Mouse (Mus musculus): ENCODE data around the gene Ddah2.
A peak's percentile ranks its signal among the peaks of the same experiment; 100 is the strongest.

Gene Ddah2

DNA sequence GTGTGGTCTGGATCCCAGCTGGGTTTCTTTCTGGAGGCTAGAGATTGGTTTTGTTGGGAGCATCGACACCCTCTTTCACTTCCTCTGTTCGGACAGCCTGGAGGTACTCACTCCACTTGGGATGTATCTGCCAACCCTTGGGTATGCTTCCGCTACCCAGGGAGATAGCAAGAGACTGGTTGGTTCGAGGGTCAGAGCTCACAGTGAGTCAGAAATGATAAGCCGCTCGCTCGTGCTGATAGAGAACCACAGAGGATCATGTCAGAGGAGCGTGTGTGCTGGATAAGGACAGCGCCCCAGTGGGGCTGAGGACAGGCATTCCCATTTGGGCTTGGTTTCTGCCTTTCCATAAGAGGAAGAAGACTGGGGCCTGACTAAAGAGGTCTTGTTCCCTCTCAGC is 20.9 kb downstream of the Ddah2 start:
- DNase-seq: no peak

GRCm38 (mm10) chr17:35080248-35080647 is 21.4 kb downstream of the Ddah2 start:
- DNase-seq: no peak

DNA sequence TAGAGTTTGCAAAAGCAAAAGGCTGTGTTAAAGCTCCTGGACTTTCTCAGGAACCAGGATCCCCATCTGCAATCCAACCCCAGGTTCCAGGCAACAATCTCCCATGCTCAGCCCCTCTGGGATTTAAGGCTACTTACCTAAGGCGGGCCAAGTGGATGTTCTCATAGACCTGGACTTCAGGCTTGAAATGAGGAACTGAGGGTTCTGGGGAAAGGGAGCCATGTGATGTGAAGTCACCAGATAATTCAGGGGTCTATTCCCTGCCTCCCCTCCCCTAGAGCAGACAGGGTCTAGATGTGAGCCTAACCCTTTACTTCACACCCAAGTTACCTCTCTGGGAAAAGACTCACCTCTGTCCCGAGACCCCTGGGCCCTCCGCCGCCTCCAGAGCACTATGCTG is 21.9 kb downstream of the Ddah2 start:
- no peak for DNase-seq

- no peak for DNase-seq
Measured at GRCm38 (mm10) chr17:35082841-35083576, 24.2 kb downstream of the Ddah2 start.

DNA sequence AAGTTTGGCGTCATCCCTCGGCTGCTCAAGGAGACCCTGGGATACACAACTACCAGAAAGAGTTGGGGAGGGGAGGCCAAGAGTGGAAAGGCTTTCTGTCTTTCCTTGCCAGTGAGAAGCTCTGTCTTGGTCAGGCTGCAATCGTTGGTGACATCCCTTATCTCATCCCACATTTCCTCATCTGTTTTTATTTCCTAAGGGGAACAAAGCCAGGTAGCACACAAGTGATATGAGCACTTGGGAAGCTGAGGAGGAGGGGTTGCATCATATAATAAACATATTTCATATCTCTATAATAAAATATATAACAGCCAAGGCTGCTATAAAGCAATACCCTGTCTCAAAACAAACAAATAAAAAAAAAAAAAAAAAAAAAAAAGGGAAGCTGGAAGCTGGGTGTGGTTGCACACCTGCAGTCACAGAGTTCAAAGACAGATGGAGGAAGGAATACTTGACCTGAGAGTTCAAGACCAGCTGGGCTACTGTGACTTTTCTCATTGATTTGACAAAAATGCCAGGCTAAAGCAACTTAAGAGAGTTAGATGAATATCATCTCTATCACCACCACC is 25.2 kb downstream of the Ddah2 start:
- DNase-seq: no peak

DNA sequence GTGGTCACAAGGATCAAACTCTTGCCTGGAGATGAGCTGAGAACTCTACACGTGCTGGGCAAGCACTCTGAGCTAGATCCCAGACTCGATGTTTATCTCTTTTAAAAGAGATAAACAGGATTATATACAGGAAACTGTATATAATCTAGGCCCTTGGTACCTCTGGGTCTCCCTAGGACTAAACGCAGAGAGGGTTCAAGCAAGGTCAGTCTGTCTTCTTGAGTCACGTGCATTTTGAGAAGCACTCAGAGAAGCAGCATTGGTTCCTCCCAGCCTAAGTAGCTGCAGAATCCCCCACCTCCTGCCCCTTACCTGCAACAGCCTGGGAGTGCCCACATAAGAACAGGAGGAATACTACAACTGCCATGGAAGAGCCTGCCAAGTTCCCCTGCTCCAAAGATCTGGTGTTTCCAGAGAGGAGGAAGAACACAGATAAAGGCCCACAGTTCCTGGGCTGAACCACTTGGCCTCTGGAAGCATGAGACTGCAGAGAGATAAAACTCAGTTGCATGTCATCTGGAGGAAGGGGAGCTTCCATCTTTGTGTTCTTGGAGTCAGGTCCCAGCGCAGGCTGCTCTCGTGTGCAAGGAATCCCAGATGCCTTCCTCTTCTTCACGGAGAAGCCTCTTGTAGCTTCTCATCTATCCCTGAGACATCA is 26.5 kb downstream of the Ddah2 start, which contains the start of gene Ly6g6f:
Ly6g6f (minus strand) TSS at position 403 of the 658 bp plus-strand sequence.
- no peak for DNase-seq

DNA sequence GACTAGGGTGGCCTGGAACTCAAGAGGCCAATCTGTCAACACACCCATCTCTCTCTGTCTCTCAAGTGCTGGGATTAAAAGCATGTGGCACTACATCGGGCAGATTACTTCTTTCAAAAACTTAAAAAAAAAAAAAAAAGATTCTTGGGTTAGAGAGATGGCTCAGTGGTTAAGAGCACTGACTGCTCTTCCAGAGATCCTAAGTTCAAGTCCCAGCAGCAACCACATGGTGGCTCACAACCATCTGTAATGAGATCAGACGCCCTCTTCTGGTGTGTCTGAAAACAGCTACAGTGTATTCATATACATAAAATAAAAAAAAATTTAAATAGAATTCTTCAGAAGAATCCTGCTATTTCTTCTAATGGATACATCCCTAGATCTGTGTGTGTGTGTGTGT is 29.3 kb downstream of the Ddah2 start:
- no peak for DNase-seq

DNA sequence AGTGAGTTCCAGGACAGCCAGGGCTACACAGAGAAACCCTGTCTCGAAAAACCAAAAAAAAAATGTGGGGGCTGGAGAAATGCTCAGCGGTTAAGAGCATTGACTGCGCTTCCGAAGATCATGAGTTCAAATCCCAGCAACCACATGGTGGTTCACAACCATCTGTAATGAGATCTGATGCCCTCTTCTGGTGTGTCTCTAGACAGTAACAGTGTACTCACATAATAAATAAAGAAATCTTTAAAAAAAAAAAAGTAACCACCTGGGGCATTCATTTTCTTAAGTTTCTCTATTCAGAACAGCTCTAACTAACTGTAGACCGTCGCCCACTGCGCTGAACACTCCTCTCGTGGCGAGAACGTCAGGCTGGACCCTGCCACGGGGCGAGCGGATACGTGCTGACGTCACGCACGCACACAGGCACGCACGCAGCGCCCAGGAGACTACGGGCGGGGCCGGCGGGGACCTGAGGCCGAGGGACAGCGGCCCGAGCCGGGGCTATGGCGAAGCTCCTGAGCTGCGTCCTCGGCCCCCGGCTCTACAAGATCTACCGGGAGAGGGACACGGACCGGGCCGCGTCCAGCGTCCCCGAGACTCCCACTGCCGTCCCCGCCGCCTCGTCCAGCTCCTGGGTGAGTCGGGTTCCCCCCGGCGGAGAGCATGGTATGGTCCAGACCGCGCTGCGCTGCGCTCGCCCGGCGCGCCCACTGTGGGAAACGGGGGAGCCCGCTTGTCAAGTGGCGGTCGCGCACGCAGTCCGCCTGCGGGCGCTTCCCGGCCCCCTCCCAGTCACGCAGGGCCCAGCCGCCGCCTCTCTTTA is 30.2 kb downstream of the Ddah2 start, which contains the start of gene Abhd16a:
Abhd16a (plus strand) TSS at position 439 of the 820 bp plus-strand sequence.
- peak; percentile 96 to 97 for DNase-seq

DNA sequence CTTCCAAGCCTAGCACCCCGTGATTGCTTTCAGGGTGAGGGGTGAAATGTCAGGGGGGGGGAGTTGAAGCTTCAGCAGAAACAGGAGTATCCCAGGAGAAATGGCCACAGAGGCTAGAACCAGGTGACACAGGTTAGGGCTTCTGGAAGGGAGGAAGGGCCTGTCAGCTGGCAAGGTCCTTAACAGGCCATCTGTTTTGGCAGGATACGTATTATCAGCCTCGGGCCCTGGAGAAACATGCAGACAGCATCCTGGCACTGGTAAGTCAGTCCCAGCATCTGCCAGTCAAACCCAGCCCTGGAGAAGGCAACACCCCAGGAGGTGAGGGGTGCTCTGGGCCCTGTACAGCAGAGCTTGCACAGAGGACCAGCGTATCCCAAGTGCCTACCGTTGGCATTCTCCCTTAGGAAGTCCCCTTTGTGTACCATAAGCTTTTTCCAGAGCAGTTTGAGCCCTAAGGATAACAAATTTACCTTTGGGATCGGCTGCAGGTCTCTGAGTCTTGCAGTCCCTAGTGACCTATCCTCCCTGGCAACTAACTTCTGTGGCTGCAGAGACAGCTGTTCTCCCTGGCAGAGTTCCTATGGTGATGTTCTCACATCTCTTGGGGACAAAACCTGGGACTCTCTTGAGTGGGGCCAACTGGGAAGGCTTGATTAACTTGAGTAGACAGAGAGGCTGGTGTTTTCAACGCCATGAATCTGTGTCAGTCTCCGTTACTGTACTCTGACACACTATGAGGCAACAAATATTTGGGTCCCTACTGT is 31.5 kb downstream of the Ddah2 start:
- no peak for DNase-seq

DNA sequence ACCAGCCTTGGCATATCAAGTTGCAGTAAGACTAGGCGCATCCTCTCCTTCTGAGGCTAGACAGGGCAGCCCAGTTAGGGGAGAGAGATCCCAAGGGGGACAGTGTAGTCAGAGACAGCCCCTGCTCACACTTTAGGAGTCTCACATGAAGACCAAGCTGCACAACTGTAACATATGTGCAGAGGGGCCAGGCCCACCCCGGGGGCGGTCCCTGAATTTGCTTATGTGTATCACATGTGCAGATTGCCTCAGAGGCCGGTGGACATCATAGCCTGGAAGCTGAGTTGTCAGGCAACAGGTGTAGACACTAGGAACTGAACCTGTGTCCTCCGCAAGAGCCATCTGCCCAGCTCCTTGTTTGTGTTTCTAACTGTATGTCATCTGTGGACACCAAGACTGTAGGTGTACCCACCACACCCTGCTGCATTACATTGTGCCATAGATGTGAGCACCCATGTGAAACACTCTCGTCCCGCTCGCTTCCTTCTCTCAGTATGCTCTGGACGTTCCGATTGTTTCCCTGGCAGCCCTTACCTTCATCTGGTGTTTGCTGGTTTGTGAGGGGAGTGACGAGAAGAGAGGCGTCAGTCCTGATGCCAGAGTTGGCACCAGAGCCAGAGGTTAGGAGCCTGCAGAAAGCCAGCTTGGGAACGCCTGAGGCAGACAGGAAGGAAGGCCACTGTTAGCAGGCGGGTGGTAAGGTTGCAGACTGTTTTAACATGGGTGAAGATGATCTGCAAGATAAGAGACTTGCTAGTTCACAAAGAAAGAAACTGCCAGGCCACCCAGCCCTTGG is 33.8 kb downstream of the Ddah2 start:
- no peak for DNase-seq

DNA sequence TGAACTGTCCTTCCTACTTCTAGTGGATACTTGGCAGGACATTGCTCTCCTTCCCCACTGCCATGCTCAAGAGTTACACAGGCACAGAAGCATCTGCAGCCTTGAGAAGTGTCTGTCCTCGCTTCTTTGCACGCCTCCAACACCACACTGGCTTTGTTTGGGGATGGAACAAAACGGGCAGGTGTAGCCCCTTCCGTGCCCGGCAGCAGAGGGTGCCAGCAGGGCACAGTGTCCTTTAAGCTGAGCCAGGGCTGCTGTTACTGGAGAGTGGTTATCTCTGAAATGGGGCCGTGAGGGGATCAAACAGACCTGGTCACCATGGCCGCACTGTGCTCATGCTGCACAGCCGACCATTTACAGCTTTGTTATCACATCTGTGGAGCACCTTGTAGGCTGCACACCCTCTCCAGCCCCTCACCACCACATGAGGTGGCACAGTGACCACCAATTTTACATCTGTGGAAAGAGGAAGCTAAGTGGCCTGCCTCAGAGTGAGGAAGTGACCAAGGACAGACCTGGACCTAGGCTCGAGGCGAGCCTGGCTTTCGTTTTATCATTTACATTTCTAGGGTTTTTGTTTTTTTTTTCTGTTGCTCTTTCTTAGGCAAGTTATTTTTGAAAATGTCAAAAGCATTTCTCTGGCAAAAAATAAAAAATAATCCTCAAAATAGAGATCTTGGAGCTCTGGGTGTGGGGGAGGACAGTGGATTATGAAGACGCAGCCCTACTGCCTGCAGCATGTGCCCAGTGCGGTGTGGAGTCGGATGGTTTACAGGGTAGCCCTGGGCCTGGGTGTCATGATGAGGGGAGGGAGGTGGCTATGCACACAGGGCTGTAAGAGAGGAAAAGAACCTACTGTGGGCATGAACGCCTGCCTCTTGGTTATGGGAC is 35.9 kb downstream of the Ddah2 start:
- no peak for DNase-seq

DNA sequence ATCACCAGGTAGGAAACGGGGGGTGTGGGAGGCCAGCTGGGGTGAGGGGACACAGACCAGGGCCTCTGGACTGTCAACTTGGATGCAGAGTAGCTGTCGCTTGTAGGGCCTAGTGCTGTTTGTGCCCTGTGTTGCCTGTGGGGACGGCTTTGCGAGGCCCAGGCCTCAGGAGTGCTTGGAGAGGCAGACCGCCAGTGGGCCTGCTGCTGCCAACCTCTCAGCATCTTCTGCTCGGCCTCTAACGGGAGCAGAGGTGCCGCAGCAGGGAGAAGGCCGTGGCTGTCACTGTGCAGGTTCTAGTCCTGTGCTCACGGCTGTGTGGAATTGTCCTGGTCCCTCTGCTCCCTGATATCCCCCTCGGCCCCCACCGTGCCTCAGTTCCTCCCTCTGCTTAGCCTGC is 37.8 kb downstream of the Ddah2 start:
- no peak for DNase-seq

DNA sequence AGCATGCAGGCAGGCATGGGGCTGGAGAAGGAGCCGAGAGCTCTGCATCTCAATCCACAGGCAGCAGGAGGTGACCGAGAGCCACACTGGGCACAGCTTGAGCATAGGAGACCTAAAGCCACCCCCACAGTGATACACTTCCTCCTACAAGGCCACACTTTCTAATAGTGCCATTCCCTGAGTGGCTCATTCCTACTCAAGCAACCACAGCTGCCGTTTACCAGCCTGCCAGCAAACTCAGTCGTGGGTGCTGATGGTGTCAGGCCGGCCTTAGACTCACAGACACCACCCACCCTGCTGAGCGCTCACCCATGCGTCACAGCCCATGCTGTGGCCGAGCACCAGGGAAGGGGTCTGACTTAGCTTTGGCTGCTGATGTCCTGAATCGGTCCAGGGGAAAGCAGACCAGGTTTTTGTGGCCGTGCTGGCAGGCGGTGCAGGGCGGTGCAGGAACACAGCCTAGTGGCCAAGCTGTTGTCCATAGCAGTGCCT is 38.4 kb downstream of the Ddah2 start:
- DNase-seq: peak; percentile 18 to 68

GRCm38 (mm10) chr17:35100196-35100765 is 41.4 kb downstream of the Ddah2 start:
- DNase-seq: peak; percentile 34 to 56

GRCm38 (mm10) chr17:35101161-35101560 is 42.3 kb downstream of the Ddah2 start:
- no peak for DNase-seq

- no peak for DNase-seq
Measured at GRCm38 (mm10) chr17:35102299-35102698, 43.5 kb downstream of the Ddah2 start.

DNA sequence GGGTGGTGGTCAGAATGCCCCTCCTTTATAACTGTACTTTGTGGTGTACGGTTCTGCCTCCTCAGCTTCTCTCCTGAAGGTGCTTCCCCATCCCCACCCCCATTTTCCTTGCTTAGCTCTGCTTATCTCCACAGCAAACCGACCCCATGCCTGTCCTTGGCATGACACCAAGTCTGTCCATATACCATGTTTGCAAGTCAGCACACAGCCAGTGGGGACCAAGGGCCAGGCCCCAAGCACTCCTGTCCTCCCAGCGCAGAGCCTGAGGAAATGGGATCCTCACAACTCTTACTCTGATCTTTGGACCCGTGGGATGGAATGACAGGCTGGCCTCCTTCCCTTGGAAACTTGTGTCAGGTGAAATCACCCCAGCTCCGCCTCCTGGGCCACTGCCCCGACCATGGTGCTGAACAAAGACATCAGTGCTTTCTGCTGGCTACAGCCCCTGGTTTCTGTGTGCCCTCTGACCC is 44.4 kb downstream of the Ddah2 start:
- DNase-seq: peak; percentile 84 to 89

DNA sequence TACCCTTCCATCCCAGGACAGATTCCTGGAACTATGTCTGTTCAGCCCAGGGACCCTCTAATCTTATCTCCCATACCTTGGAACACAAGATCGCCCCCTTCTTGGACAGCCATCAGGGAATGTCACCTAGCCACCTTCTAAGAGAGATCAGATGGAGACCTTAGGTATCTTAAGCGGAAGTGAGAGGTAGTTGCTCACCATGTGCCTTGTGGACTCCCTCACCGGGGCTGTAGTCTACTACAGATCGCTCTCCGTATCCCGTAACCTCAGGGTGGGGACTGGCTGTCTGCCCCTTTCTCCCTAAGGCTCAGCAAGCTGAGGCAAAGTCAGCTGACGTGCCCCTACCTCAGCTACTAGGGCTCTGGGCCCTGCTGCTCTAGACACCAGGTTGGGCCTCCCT is 45.2 kb downstream of the Ddah2 start:
- no peak for DNase-seq

DNA sequence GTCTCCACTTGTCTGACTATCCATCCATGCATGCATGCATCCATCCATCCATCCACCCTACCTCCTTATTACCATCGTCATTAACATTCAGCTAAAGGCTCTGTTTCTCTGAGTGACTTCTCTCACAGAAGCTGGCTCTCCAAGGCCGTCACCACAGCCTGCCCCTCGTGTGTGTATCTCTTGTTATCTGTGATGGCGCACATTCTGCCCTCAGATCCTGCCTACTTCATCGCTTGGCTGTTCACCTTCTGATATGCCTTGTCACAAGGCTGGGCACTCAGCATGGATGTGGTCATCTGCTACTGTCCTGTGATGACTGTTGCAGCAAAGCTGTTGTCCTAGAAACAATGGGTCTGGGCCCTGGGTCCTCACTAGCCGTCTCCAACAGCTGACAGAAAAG is 45.9 kb downstream of the Ddah2 start:
- DNase-seq: no peak

Measured in kidney, postnatal 36 days (tissue).